Mouse (Mus musculus): ENCODE data around the gene Exosc1.

GRCm38 (mm10) chr19:41982791-41983150 is 49.5 kb upstream of the Exosc1 start:
- TF ChIP-seq CTCF (IDR thresholded peaks at IDR 0.05; ENCODE audit: control insufficient read depth, insufficient read depth, insufficient replicate concordance, low read depth, low read length) = no peak
- no peak for TF ChIP-seq POLR2A (IDR thresholded peaks at IDR 0.05; ENCODE audit: control insufficient read depth, low read depth, low read length)
